Mouse (Mus musculus) C2C12 (cell line): Measurements from ENCODE around the gene Ass1. TPM values are rescaled to one million over a fixed set of nuclear protein-coding genes. Genes with fewer than 3 reads are reported as not detected.
A peak's percentile ranks its signal among the peaks of the same experiment; 100 is the strongest.

Experiments used
- H3K27me3 ChIP-seq: one replicate; pipeline ENCODE4 v1.6.1; 2011; ENCODE audit not compliant: control insufficient read depth, insufficient read depth, insufficient read length
- H3K36me3 ChIP-seq: one replicate; pipeline ENCODE4 v1.6.1; 2011; ENCODE audit not compliant: control insufficient read depth, insufficient read depth
- H3K4me3 ChIP-seq: one replicate; pipeline ENCODE4 v1.5.1; 2011; ENCODE audit warnings: mild to moderate bottlenecking, control low read depth; ENCODE audit not compliant: poor library complexity, insufficient read depth, severe bottlenecking
- H3K79me2 ChIP-seq: one replicate; pipeline ENCODE4 v1.6.1; 2011; ENCODE audit not compliant: control insufficient read depth, insufficient read depth
- H3K79me3 ChIP-seq: one replicate; pipeline ENCODE4 v1.6.1; 2011; ENCODE audit warnings: low read depth, control low read depth
- H3ac ChIP-seq: one replicate; pipeline ENCODE3; 2011; ENCODE audit warnings: low read depth; ENCODE audit not compliant: control insufficient read depth, insufficient read length
- CEBPB ChIP-seq: IDR thresholded peaks from one replicate; pipeline ENCODE4 v1.6.1; 2011; ENCODE audit warnings: low read depth, mild to moderate bottlenecking, control low read depth, moderate library complexity
- CTCF ChIP-seq: IDR thresholded peaks from one replicate; pipeline ENCODE4 v1.5.1; 2011; ENCODE audit not compliant: control insufficient read depth, insufficient read depth, insufficient read length
- FOSL1 ChIP-seq: IDR thresholded peaks from one replicate; pipeline ENCODE4 v1.8.0; 2011; ENCODE audit warnings: mild to moderate bottlenecking, low read length; ENCODE audit not compliant: poor library complexity, insufficient read depth, severe bottlenecking
- MAX ChIP-seq: IDR thresholded peaks from one replicate; pipeline ENCODE4 v1.6.1; 2011; ENCODE audit warnings: mild to moderate bottlenecking, control low read depth
- MYOD1 ChIP-seq: IDR thresholded peaks from one replicate; pipeline ENCODE4 v1.6.1; 2011; ENCODE audit warnings: low read depth; ENCODE audit not compliant: control insufficient read depth, insufficient read length
- MYOG ChIP-seq: IDR thresholded peaks from one replicate; pipeline ENCODE4 v1.6.1; 2011; ENCODE audit not compliant: control insufficient read depth, insufficient read length; ENCODE audit errors: extremely low read depth
- USF1 ChIP-seq: IDR thresholded peaks from one replicate; pipeline ENCODE4 v1.6.1; 2011; ENCODE audit warnings: low read depth, mild to moderate bottlenecking, control low read depth, moderate library complexity
- polyA plus RNA-seq: library from polyadenylated mRNA; unstranded; fragments of >200 nt; fragmentation: generic; extraction: Trizol; gene quantifications from one replicate; pipeline ENCODE4 v1.2.1, GENCODE M21; 2012; ENCODE audit warnings: missing spikeins

Ass1 gene
- polyA plus RNA-seq, 1 experiment, result 248 TPM

DNA sequence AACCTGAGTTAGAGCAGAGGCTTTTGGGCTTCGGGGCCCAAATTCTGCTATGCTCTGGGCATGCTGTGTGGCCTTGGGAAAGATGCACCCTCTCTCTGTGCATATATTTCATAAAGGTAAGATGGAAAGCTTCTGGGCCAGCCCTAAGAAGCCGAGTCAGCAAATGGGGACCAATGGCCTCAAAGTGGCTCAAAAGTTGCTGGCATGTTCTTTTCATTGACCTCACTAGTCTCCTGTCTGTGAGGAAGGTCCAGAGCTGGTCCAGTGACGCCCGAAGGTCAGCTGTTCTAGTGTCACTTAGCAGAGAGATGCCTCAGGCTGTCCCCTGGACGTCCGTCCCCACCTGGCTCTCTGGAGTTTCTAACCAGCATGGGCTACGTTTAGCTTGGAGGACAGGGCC lies 1.1 kb upstream of the Ass1 start:
- Histone ChIP-seq H3K79me2 (peaks cover 21% of the 10 kb centered on the region), H3K79me3 (no peaks in the 10 kb centered on the region), H3K4me3 (no peak overlapping the region), H3K27me3 (no peaks in the 10 kb centered on the region), H3ac (no peak overlapping the region), H3K36me3 (no peaks in the 10 kb centered on the region)
- no peak for TF ChIP-seq MYOD1
- no peak for TF ChIP-seq CTCF
- TF ChIP-seq USF1, result no peak
- no peak for TF ChIP-seq FOSL1
- TF ChIP-seq MAX, result no peak
- TF ChIP-seq CEBPB, result no peak
- TF ChIP-seq MYOG, result no peak

DNA sequence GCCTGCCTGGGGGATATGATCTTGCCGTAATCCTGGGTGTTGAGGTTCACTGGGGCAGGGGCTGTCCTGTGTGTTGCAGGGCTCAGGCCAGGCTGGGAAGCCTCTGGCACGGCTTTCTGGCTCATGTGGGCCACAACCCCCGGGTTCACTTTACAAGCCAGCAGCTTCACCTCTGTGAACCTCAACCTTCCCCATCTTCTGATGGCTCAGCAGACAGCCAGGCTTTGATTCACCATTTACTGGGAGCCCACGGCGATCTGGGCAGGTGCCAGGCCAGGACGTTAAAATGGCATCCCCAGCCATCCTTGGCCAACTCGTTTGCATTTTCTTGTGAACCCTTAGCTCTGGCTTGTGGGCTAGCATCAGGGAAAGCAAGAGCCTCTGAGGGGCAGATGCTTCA lies 527 bp upstream of the Ass1 start:
- Histone ChIP-seq H3K79me2 (peaks cover 21% of the 10 kb centered on the region), H3ac (no peak overlapping the region), H3K36me3 (no peaks in the 10 kb centered on the region), H3K27me3 (no peaks in the 10 kb centered on the region), H3K4me3 (no peak overlapping the region), H3K79me3 (no peaks in the 10 kb centered on the region)
- TF ChIP-seq MYOD1 (no peak), MAX (no peak)

DNA sequence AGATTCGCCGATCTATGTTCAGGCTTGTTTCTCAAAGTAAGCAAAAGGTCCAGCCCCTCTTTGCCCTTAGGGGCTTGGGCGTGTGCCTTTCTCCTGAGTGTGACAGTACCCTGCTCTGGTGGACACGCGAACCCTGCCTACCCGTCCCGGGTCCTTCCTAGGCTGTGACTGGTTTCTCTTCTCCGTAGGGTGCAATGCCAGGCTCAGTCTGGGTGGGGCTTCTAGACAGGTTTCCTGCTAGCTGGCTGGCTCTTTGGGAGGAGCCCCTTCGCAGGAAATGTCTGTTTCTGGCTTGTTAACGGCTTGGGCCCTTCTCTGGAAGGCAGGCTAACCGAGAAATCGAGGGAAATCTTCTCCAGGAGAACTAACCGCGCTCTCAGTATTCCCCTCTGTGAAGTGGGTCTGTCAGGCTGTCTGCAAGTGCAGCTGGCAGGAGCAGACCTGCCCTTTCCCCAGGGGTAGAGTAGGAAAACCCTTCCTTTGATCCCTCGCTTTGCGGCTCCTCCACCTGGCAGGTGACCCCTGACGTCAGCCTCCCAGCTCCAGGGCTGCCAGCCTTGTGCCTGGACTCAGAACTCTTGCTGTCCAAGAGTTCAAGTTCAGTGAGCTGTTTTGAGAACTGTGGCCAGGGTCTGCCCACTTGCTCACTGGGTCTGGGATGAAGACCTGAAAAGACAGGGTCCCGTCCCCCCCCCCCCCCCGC lies 827 bp downstream of the Ass1 start:
- no peaks in the 10 kb centered on the region for H3K27me3 ChIP-seq
- H3K79me3 ChIP-seq, result no peaks in the 10 kb centered on the region
- H3ac ChIP-seq, result peak overlapping the region; percentile 56
- TF ChIP-seq MYOD1 (no peak), MYOG (no peak), MAX (peak; percentile 5)
- peaks cover 3% of the 10 kb centered on the region for H3K36me3 ChIP-seq
- peak overlapping the region; percentile 56 for H3K4me3 ChIP-seq
- peaks cover 21% of the 10 kb centered on the region for H3K79me2 ChIP-seq

DNA sequence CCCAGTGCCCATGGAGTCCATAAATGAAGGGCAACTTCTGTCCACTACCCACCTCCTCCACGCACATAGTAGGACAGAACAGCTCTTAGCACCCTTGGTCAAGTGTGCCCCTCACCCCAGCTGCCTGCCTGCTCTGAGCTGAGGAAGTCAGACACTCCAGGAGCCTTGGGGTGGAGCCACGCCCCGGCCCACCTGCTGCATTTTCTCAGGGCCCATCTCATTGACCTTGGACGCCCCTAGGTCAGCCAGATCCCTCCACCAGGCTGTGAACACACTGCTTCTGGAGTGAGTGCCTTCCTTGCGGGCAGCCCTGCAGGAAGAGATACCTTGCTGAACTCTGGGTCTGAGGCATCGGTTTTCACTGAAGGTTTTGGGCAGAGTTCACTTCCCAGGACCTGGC lies 1.6 kb downstream of the Ass1 start:
- Histone ChIP-seq H3K79me3 (no peaks in the 10 kb centered on the region), H3K27me3 (no peaks in the 10 kb centered on the region), H3K36me3 (peaks cover 7% of the 10 kb centered on the region), H3ac (no peak overlapping the region), H3K79me2 (peaks cover 21% of the 10 kb centered on the region), H3K4me3 (peak overlapping the region; percentile 56)
- TF ChIP-seq FOSL1 (no peak), CTCF (no peak), USF1 (no peak), MAX (no peak), CEBPB (no peak), MYOG (no peak), MYOD1 (no peak)

DNA sequence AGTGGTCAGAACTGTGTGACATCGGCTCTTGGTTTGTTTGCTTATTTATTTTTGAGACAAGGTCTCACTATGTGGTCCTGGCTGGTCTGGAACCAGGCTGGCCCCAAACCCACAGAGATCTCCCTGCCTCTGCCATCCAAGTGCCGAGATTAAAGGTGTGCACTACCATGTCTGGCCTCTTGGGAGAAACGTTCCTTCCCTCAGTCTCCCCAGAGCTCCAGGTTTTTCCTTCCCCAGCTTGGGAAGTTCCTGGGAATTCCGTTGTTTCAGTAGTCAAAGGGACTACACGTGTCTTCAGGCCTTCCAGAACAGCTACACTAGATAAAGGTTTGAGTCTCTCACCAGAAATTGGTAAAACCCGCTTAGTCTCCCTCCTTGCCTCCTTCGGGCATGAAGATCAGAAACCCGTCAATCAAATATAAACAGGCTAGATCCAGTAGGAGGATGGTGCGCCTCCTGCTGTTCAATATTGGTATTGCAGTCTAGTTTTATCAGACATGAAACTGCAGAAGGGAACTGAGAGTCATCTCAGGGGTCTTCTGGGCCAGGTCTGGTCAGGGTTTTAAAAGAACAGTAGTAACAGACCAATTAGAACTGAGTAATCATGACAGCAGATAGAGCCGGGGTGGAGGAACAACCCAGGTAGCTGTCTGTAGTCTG lies 2.5 kb downstream of the Ass1 start:
- H3K36me3 ChIP-seq, result peaks cover 16% of the 10 kb centered on the region
- no peaks in the 10 kb centered on the region for H3K79me3 ChIP-seq
- H3K27me3 ChIP-seq, result no peaks in the 10 kb centered on the region

DNA sequence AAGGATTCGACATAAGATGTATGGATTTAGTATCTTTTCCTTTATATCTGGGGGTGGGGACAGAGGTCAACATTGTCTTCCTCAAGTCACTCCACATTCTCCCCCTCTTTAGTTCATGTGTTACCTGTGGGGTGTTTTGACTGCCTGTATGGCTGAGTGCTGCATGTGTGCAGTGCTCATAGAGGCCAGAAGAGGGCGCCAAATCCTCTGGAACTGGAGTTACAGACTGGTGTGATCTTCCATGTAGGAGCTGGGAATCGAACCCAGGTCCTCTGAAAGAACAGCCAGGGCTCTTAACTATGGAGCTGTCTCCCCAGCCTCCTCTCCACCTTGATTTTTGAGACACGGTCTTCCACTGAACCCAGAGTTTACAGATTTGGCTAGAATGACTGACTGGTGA lies 3.9 kb downstream of the Ass1 start:
- H3ac ChIP-seq, result no peak overlapping the region
- H3K79me3 ChIP-seq, result no peaks in the 10 kb centered on the region
- H3K4me3 ChIP-seq, result no peak overlapping the region
- H3K27me3 ChIP-seq, result no peaks in the 10 kb centered on the region
- H3K36me3 ChIP-seq, result peaks cover 19% of the 10 kb centered on the region
- H3K79me2 ChIP-seq, result peaks cover 21% of the 10 kb centered on the region
- TF ChIP-seq MYOG (no peak), CTCF (no peak), MAX (no peak), CEBPB (no peak), MYOD1 (no peak), USF1 (no peak), FOSL1 (no peak)

More for the DNA sequence above, 2.5 kb downstream of the Ass1 start:
- no peak overlapping the region for H3K4me3 ChIP-seq
- H3K79me2 ChIP-seq, result peaks cover 21% of the 10 kb centered on the region
- TF ChIP-seq CTCF, result peak; percentile 12
- no peak for TF ChIP-seq CEBPB
- TF ChIP-seq MAX, result no peak
- no peak for TF ChIP-seq USF1
- no peak for TF ChIP-seq FOSL1
- no peak for TF ChIP-seq MYOD1
- no peak overlapping the region for H3ac ChIP-seq
